Mouse (Mus musculus) testis, postnatal 14 days (tissue): Measurements from ENCODE around the gene Dhx30.

ENCODE experiments used
- DNase-seq: peaks from one replicate; pipeline ENCODE4 v3.0.0; 2021; ENCODE audit warnings: low spot score

The Dhx30 gene

GRCm38 (mm10) chr9:110045763-110046377, 71.8 kb downstream of the Dhx30 start:
- DNase-seq: no peak

- DNase-seq: no peak
Measured at GRCm38 (mm10) chr9:110044373-110044772, 73.3 kb downstream of the Dhx30 start.

DNA sequence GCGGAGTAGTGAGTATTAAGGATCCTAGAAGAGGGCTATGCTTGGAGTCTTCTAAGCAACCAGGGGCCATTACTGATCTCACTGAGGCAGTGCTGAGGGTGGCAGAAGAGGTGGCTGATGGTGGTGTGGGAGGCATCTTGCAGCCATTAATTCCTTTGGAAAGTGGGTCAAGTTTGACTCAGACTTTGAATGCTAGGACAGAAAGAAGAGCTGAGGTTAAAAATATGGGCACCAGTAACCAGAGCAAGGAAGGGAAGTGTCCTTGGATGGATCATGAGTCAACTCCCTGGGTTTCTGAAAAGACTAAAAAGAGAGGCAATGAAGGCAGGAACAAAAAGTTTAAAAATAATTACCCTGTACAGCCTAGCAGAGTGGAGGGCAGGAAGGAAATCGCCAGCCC, 79.1 kb downstream of the Dhx30 start:
- no peak for DNase-seq

- DNase-seq: no peak
Measured at GRCm38 (mm10) chr9:110037895-110038294, 79.7 kb downstream of the Dhx30 start.

DNA sequence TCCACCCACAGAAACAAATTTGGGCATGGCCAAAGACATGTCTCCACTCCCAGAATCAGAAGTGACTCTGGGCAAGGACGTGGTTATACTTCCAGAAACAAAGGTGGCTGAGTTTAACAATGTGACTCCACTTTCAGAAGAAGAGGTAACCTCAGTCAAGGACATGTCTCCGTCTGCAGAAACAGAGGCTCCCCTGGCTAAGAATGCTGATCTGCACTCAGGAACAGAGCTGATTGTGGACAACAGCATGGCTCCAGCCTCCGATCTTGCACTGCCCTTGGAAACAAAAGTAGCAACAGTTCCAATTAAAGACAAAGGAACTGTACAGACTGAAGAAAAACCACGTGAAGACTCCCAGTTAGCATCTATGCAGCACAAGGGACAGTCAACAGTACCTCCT, 82.5 kb downstream of the Dhx30 start:
- DNase-seq: peak; percentile 61
